Mouse (Mus musculus): Measurements from ENCODE around the gene Iltifb. TPM values are rescaled to one million over a fixed set of nuclear protein-coding genes. Genes with fewer than 3 reads are reported as not detected.
"Not testable (repeated sequence)": the region's sequence is repeated elsewhere in the genome, so short reads cannot be mapped to it uniquely, and the experiment has no call there.

The Iltifb gene
- total RNA-seq (2014; rRNA removed) (0.38 and 2.5 TPM in 2 replicates), polyA plus RNA-seq (2015; fragmentation: Nextera tagmentation; extraction: Ambion mirVana) (1.5 and 1.8 TPM in 2 replicates)

DNA sequence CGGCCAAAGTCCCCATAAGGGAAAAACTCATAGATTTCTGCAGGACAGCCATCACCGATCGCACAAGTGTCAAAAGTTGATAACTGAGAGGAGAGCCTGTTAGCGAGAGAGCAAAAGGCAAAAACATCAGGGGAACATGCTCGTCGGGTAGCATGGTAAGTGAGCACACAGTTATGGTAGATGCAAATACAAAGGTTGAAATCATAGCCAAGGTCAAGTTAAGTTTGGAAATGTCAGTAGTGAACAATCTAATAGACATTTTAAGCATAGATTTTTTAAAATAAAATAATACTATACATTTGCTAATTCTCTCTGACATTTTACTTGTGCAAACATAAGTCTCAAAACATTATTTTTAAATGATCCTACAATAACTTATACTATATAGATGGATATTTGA lies at the start of gene Iltifb:
TSS of gene Iltifb (minus strand) at position 101 of the 400 bp plus-strand sequence.
- WGBS, result 97% methylated on average over 6 of the region's 6 CpGs
- no peak within 1 kb of the TSS for H3K9ac ChIP-seq
- no peaks in the 10 kb centered on the region for H3K4me1 ChIP-seq (ENCODE audit: insufficient read depth)
- no peak for ATAC-seq
- no peak for TF ChIP-seq CTCF (IDR thresholded peaks at IDR 0.05; ENCODE audit: low read depth)
- no peak within 1 kb of the TSS for H3K4me3 ChIP-seq (ENCODE audit: low read depth, low read length)
- no peaks in the 10 kb centered on the region for H3K27me3 ChIP-seq (ENCODE audit: insufficient read depth, low read length)
- no peak for DNase-seq
- H3K36me3 ChIP-seq (ENCODE audit: insufficient read depth), result no peaks in the 10 kb centered on the region
- no peaks in the 10 kb centered on the region for H3K9me3 ChIP-seq (ENCODE audit: low read length)
- no peak within 1 kb of the TSS for H3K27ac ChIP-seq (ENCODE audit: low read depth, low read length)
- H3K4me2 ChIP-seq (ENCODE audit: low read depth), result no peak within 1 kb of the TSS

DNA sequence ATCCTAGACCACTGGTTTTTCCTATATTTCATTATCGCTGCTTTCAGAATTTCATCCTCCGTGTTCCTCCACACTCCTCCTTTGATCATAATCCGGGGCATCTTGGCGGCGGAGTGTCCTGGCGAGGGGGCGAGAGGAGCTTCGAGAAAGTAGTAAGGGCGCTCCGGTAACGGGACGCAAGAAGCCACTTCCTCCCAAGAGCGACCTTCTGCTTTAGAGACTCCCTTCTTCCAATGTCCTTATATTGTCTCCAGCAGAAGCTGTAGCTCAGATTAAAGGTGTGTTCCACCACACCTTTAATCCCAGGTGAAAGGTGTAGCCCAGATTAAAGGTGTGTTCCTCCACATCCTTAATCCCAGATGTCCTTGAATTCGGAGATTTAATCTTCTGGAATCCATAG lies 48.3 kb upstream of the Iltifb start, which contains the start of gene Gm9046:
TSS of gene Gm9046 (minus strand) at position 101 of the 400 bp plus-strand sequence.
- not testable (repeated sequence) for H3K4me2 ChIP-seq (ENCODE audit: low read depth); H3K9ac ChIP-seq; H3K27ac ChIP-seq (ENCODE audit: low read depth, low read length); H3K27me3 ChIP-seq (ENCODE audit: insufficient read depth, low read length); DNase-seq; H3K4me1 ChIP-seq (ENCODE audit: insufficient read depth); H3K4me3 ChIP-seq (ENCODE audit: low read depth, low read length); ATAC-seq; H3K36me3 ChIP-seq (ENCODE audit: insufficient read depth); H3K9me3 ChIP-seq (ENCODE audit: low read length)
- WGBS, result no CpG with 5 or more reads among the region's 14 CpGs

DNA sequence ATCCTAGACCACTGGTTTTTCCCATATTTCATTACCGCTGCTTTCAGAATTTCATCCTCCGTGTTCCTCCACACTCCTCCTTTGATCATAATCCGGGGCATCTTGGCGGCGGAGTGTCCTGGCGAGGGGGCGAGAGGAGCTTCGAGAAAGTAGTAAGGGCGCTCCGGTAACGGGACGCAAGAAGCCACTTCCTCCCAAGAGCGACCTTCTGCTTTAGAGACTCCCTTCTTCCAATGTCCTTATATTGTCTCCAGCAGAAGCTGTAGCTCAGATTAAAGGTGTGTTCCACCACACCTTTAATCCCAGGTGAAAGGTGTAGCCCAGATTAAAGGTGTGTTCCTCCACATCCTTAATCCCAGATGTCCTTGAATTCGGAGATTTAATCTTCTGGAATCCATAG lies 42.9 kb upstream of the Iltifb start, which contains the start of gene Gm9045:
TSS of gene Gm9045 (minus strand) at position 101 of the 400 bp plus-strand sequence.
- H3K27me3 ChIP-seq (ENCODE audit: insufficient read depth, low read length); H3K4me3 ChIP-seq (ENCODE audit: low read depth, low read length); ATAC-seq; H3K9me3 ChIP-seq (ENCODE audit: low read length); DNase-seq; H3K4me1 ChIP-seq (ENCODE audit: insufficient read depth); H3K9ac ChIP-seq; H3K36me3 ChIP-seq (ENCODE audit: insufficient read depth); H3K27ac ChIP-seq (ENCODE audit: low read depth, low read length); H3K4me2 ChIP-seq (ENCODE audit: low read depth): not testable (repeated sequence)
- WGBS, result no CpG with 5 or more reads among the region's 14 CpGs

DNA sequence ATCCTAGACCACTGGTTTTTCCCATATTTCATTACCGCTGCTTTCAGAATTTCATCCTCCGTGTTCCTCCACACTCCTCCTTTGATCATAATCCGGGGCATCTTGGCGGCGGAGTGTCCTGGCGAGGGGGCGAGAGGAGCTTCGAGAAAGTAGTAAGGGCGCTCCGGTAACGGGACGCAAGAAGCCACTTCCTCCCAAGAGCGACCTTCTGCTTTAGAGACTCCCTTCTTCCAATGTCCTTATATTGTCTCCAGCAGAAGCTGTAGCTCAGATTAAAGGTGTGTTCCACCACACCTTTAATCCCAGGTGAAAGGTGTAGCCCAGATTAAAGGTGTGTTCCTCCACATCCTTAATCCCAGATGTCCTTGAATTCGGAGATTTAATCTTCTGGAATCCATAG lies 37.5 kb upstream of the Iltifb start, which contains the start of gene Gm9044:
TSS of gene Gm9044 (minus strand) at position 101 of the 400 bp plus-strand sequence.
- H3K9me3 ChIP-seq (ENCODE audit: low read length); H3K4me1 ChIP-seq (ENCODE audit: insufficient read depth); H3K4me2 ChIP-seq (ENCODE audit: low read depth); DNase-seq; H3K9ac ChIP-seq; H3K36me3 ChIP-seq (ENCODE audit: insufficient read depth); H3K27ac ChIP-seq (ENCODE audit: low read depth, low read length); H3K4me3 ChIP-seq (ENCODE audit: low read depth, low read length); ATAC-seq; H3K27me3 ChIP-seq (ENCODE audit: insufficient read depth, low read length): not testable (repeated sequence)
- WGBS, result no CpG with 5 or more reads among the region's 14 CpGs

DNA sequence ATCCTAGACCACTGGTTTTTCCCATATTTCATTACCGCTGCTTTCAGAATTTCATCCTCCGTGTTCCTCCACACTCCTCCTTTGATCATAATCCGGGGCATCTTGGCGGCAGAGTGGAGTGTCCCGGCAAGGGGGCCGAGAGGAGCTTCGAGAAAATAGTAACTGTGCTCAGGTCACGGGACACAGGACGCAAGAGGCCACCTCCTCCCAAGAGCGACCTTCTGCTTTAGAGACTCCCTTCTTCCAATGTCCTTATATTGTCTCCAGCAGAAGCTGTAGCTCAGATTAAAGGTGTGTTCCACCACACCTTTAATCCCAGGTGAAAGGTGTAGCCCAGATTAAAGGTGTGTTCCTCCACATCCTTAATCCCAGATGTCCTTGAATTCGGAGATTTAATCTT lies 32.0 kb upstream of the Iltifb start, which contains the start of gene Gm9040:
TSS of gene Gm9040 (minus strand) at position 101 of the 400 bp plus-strand sequence.
- not testable (repeated sequence) for ATAC-seq; DNase-seq; H3K4me2 ChIP-seq (ENCODE audit: low read depth)

DNA sequence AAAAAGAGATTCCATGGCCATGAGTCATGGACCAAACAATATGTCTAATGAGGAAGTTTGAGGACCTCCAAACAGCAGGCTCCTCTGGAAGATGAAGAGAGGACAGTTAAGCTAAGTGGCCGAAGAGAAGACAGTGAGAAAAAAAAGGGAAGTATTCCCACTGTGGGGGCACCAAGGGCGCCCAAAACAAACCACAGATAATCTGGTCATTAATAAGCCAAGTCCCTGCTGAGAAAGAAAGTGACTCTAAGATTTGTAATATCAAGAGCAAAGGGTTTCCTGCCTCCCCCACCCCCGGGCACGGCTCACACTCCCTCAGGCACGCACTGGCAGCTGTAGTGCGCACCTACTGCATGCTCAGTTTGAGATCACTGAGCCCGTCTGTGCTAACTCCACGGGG lies 24.2 kb upstream of the Iltifb start:
- H3K27ac ChIP-seq (ENCODE audit: low read depth, low read length), result no peak overlapping the region
- ATAC-seq, result no peak

More for the DNA sequence above, 32.0 kb upstream of the Iltifb start, which contains the start of gene Gm9040:
- not testable (repeated sequence) for H3K27me3 ChIP-seq (ENCODE audit: insufficient read depth, low read length); H3K4me3 ChIP-seq (ENCODE audit: low read depth, low read length); H3K36me3 ChIP-seq (ENCODE audit: insufficient read depth); H3K27ac ChIP-seq (ENCODE audit: low read depth, low read length); H3K4me1 ChIP-seq (ENCODE audit: insufficient read depth); H3K9ac ChIP-seq; H3K9me3 ChIP-seq (ENCODE audit: low read length)
- WGBS, result no CpG with 5 or more reads among the region's 11 CpGs

DNA sequence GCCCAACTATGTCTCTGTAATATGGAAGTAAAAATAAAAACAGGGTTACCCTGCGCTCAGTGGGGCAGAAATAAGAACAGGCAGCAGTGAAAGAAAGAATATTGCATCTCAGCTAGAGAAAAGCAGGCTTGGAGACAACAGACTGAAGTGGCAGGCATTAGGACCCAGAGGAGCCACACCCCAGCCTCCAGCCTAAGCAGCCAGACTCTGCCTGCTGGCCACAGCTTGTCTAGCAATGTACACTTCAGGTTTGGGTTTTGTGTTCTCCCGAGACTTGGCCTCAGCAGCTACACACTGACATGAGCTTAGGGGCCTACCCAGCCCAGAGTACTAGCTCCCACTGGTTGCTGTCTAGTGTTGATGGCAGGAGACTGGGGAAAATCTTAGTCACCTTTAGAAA lies 7.3 kb upstream of the Iltifb start:
- not testable (repeated sequence) for H3K4me3 ChIP-seq (ENCODE audit: low read depth, low read length); ATAC-seq; H3K4me1 ChIP-seq (ENCODE audit: insufficient read depth); H3K27me3 ChIP-seq (ENCODE audit: insufficient read depth, low read length); H3K4me2 ChIP-seq (ENCODE audit: low read depth); H3K9ac ChIP-seq; H3K9me3 ChIP-seq (ENCODE audit: low read length); H3K27ac ChIP-seq (ENCODE audit: low read depth, low read length); H3K36me3 ChIP-seq (ENCODE audit: insufficient read depth); DNase-seq
- WGBS, result 41% methylated on average over 2 of the region's 2 CpGs

More for the DNA sequence above, 24.2 kb upstream of the Iltifb start:
- Histone ChIP-seq H3K9ac (no peak overlapping the region), H3K36me3 (ENCODE audit: insufficient read depth) (no peaks in the 10 kb centered on the region), H3K9me3 (ENCODE audit: low read length) (no peaks in the 10 kb centered on the region), H3K27me3 (ENCODE audit: insufficient read depth, low read length) (no peaks in the 10 kb centered on the region), H3K4me2 (ENCODE audit: low read depth) (no peak overlapping the region), H3K4me3 (ENCODE audit: low read depth, low read length) (no peak overlapping the region), H3K4me1 (ENCODE audit: insufficient read depth) (no peaks in the 10 kb centered on the region)
- TF ChIP-seq CTCF (IDR thresholded peaks at IDR 0.05; ENCODE audit: low read depth), result no peak
- no peak for DNase-seq
- 89% methylated on average over 8 of the region's 8 CpGs for WGBS

DNA sequence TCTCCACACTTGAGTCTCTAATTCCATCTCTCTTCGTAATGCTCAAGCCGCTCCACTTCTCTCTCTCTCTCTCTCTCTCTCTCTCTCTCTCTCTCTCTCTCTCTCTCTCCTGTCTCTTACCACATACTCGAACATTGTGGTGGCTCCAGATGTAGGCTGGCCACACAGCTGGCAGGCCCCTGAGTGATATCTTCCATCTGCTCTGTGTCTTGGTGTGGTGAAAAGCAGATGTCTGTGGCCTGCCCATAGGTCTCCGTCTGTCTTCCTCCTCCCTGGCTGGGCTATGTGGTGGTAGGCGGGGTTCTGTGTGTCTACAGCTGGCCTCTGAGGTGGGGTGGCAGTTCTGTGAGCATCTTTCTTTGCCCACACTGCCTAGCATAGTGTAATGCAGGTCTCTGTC lies 11.8 kb downstream of the Iltifb start:
- H3K27me3 ChIP-seq (ENCODE audit: insufficient read depth, low read length); H3K9me3 ChIP-seq (ENCODE audit: low read length); H3K4me3 ChIP-seq (ENCODE audit: low read depth, low read length); H3K4me1 ChIP-seq (ENCODE audit: insufficient read depth); H3K36me3 ChIP-seq (ENCODE audit: insufficient read depth); H3K4me2 ChIP-seq (ENCODE audit: low read depth); ATAC-seq; H3K27ac ChIP-seq (ENCODE audit: low read depth, low read length); H3K9ac ChIP-seq; DNase-seq: not testable (repeated sequence)
- WGBS, result 90% methylated on average over 3 of the region's 5 CpGs

DNA sequence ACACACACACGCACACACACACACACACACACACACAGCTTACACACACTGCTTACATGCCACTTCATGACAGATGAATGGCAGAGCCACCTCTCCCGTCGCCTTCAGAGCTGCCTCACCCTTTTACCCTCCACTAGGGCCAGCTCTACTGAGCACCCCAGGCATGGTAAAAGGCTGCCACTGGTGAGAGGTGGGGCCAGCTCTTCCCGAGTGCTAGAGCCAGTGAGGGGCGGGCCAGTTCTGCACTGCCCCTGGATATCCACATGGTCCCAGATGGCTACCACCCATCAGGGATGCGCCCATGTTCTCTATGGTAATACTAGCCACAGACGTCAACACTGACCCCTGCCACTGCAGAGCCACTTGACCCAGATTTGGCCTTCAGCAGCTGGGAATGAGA lies 12.3 kb downstream of the Iltifb start:
- 82% methylated on average over 5 of the region's 7 CpGs for WGBS
- H3K36me3 ChIP-seq (ENCODE audit: insufficient read depth); H3K27me3 ChIP-seq (ENCODE audit: insufficient read depth, low read length); H3K9me3 ChIP-seq (ENCODE audit: low read length); H3K4me3 ChIP-seq (ENCODE audit: low read depth, low read length); DNase-seq; H3K4me2 ChIP-seq (ENCODE audit: low read depth); ATAC-seq; H3K4me1 ChIP-seq (ENCODE audit: insufficient read depth); H3K27ac ChIP-seq (ENCODE audit: low read depth, low read length); H3K9ac ChIP-seq: not testable (repeated sequence)

DNA sequence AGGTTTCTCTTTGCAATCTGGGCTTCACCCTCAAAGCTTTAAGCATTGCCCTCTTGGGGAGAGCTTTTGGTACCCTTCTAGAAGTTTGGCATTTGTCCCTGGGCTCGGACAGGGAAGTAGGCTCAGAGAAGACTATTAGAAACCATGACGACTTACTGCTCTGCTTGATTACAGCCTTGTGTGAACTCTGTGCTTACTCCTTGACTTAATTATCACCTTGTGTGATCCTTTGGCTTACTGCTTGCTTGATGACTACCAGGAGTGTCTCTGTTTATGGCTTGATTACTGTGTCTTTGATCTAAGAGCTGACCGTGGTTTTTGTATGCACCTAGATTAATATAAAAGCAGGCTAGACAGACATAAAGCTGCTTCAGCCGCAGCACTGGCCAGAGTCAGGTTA lies 16.8 kb downstream of the Iltifb start:
- H3K27ac ChIP-seq (ENCODE audit: low read depth, low read length); H3K9ac ChIP-seq; H3K4me1 ChIP-seq (ENCODE audit: insufficient read depth); H3K4me3 ChIP-seq (ENCODE audit: low read depth, low read length); H3K9me3 ChIP-seq (ENCODE audit: low read length); ATAC-seq; H3K27me3 ChIP-seq (ENCODE audit: insufficient read depth, low read length); H3K4me2 ChIP-seq (ENCODE audit: low read depth); DNase-seq; H3K36me3 ChIP-seq (ENCODE audit: insufficient read depth): not testable (repeated sequence)
- no CpG with 5 or more reads among the region's 4 CpGs for WGBS

Data from forebrain, postnatal 0 days (tissue).